Mouse (Mus musculus) forebrain, embryonic 16.5 days (tissue): ENCODE data around the gene Mrpl49. TPM values are rescaled to one million over a fixed set of nuclear protein-coding genes. Genes with fewer than 3 reads are reported as not detected.
A peak's percentile ranks its signal among the peaks of the same experiment; 100 is the strongest.
"Not testable (repeated sequence)": the region's sequence is repeated elsewhere in the genome, so short reads cannot be mapped to it uniquely, and the experiment has no call there.

ENCODE experiments used
- ATAC-seq: fragments of 200-750 bp; cut with Nextera tagmentation; 2 replicates; pipeline ENCODE4 v1.8.0; 2017; ENCODE audit warnings: mild to moderate bottlenecking, moderate library complexity
- H3K27ac ChIP-seq: fragments of 300-500 bp; sonication (generic); 2 replicates; pipeline ENCODE4 v1.5.1; 2014; ENCODE audit warnings: low read length, control low read depth
- H3K27me3 ChIP-seq: fragments of 300-500 bp; sonication (generic); replicated peaks from 2 replicates; pipeline ENCODE4 v1.6.1; 2014; ENCODE audit warnings: low read length; ENCODE audit not compliant: control insufficient read depth, insufficient read depth
- H3K36me3 ChIP-seq: fragments of 300-500 bp; sonication (generic); 2 replicates; pipeline ENCODE4 v1.6.1; 2014; ENCODE audit not compliant: control insufficient read depth, insufficient read depth
- H3K4me1 ChIP-seq: fragments of 300-500 bp; sonication (generic); replicated peaks from 2 replicates; pipeline ENCODE4 v1.6.1; 2014; ENCODE audit warnings: low read length; ENCODE audit not compliant: control insufficient read depth, insufficient read depth
- H3K4me2 ChIP-seq: fragments of 300-500 bp; sonication (generic); 2 replicates; pipeline ENCODE4 v1.6.1; 2014; ENCODE audit warnings: mild to moderate bottlenecking, low read length, control low read depth
- H3K4me3 ChIP-seq: fragments of 300-500 bp; sonication (generic); replicated peaks from 2 replicates; pipeline ENCODE4 v1.5.1; 2014; ENCODE audit warnings: mild to moderate bottlenecking, low read length, control low read depth
- H3K9ac ChIP-seq: fragments of 300-500 bp; sonication (generic); replicated peaks from 2 replicates; pipeline ENCODE4 v1.6.1; 2014; ENCODE audit warnings: low read depth, low read length, control low read depth
- H3K9me3 ChIP-seq: fragments of 300-500 bp; sonication (generic); 2 replicates; pipeline ENCODE4 v1.6.1; 2016; ENCODE audit warnings: low read length; ENCODE audit not compliant: control insufficient read depth
- WGBS: fragments of 180-500 bp; shearing (Covaris S2); extraction: QIAGEN DNeasy Blood & Tissue Kit; methylation state at CpG from one replicate; pipeline ENCODE4 v1.1.7; 2014; 5-methylcytosine and 5-hydroxymethylcytosine counted together
- polyA plus RNA-seq: library from polyadenylated mRNA; unstranded; fragments of >200 nt; fragmentation: Nextera tagmentation; extraction: Ambion mirVana; gene quantifications from 2 replicates; pipeline ENCODE4 v1.2.1, GENCODE M21; 2015

Mrpl49 gene
- polyA plus RNA-seq, 1 experiment from 2014 or later, result 65.0 TPM

- peaks cover 19% of the 10 kb centered on the region for H3K4me1 ChIP-seq
- H3K27ac ChIP-seq, result peak overlapping the region; percentile 100
- H3K4me3 ChIP-seq, result peak overlapping the region; percentile 80
- no peaks in the 10 kb centered on the region for H3K9me3 ChIP-seq
- 19% methylated on average over 20 of the region's 20 CpGs for WGBS
- peak; percentile 36 for ATAC-seq
- peak overlapping the region; percentile 97 for H3K4me2 ChIP-seq
- no peaks in the 10 kb centered on the region for H3K27me3 ChIP-seq
- H3K9ac ChIP-seq, result peak overlapping the region; percentile 92
- peaks cover 12% of the 10 kb centered on the region for H3K36me3 ChIP-seq
These were observed 12.0 kb downstream of the Mrpl49 start for GRCm38 (mm10) chr19:6045366-6046293.

GRCm38 (mm10) chr19:6044102-6044501 lies 13.5 kb downstream of the Mrpl49 start:
- H3K4me1 ChIP-seq, result peaks cover 19% of the 10 kb centered on the region
- H3K27ac ChIP-seq, H3K4me3 ChIP-seq, H3K9ac ChIP-seq, H3K9me3 ChIP-seq, ATAC-seq, H3K27me3 ChIP-seq, H3K36me3 ChIP-seq, H3K4me2 ChIP-seq: not testable (repeated sequence)
- WGBS, result 55% methylated on average over 4 of the region's 4 CpGs

- Histone ChIP-seq H3K36me3 (no peaks in the 10 kb centered on the region), H3K4me3 (no peak overlapping the region), H3K9ac (no peak overlapping the region), H3K4me2 (no peak overlapping the region), H3K4me1 (peaks cover 10% of the 10 kb centered on the region), H3K27ac (no peak overlapping the region), H3K9me3 (no peaks in the 10 kb centered on the region), H3K27me3 (no peaks in the 10 kb centered on the region)
- WGBS, result 85% methylated on average over 9 of the region's 9 CpGs
- no peak for ATAC-seq
These were observed 15.3 kb downstream of the Mrpl49 start for GRCm38 (mm10) chr19:6042293-6042692.

- Histone ChIP-seq H3K4me1 (peaks cover under 1% of the 10 kb centered on the region), H3K9ac (no peak overlapping the region), H3K9me3 (no peaks in the 10 kb centered on the region), H3K36me3 (no peaks in the 10 kb centered on the region), H3K27me3 (no peaks in the 10 kb centered on the region), H3K4me3 (no peak overlapping the region), H3K27ac (no peak overlapping the region), H3K4me2 (no peak overlapping the region)
- no peak for ATAC-seq
These were observed 17.6 kb downstream of the Mrpl49 start for GRCm38 (mm10) chr19:6040002-6040401.

GRCm38 (mm10) chr19:6038326-6038725 lies 19.3 kb downstream of the Mrpl49 start:
- Histone ChIP-seq H3K4me3 (no peak overlapping the region), H3K27ac (no peak overlapping the region), H3K4me2 (no peak overlapping the region), H3K4me1 (no peaks in the 10 kb centered on the region), H3K27me3 (no peaks in the 10 kb centered on the region), H3K36me3 (no peaks in the 10 kb centered on the region), H3K9ac (no peak overlapping the region), H3K9me3 (no peaks in the 10 kb centered on the region)
- ATAC-seq, result no peak
- 78% methylated on average over 7 of the region's 7 CpGs for WGBS

- no peak for ATAC-seq
These were observed 19.9 kb downstream of the Mrpl49 start for GRCm38 (mm10) chr19:6037695-6038094.

GRCm38 (mm10) chr19:6035966-6036585 lies 21.5 kb downstream of the Mrpl49 start:
- Histone ChIP-seq H3K9me3 (no peaks in the 10 kb centered on the region), H3K27ac (no peak overlapping the region), H3K4me1 (no peaks in the 10 kb centered on the region), H3K4me3 (no peak overlapping the region), H3K36me3 (no peaks in the 10 kb centered on the region), H3K27me3 (no peaks in the 10 kb centered on the region), H3K9ac (no peak overlapping the region), H3K4me2 (no peak overlapping the region)
- no peak for ATAC-seq
- WGBS, result 81% methylated on average over 9 of the region's 9 CpGs

More at GRCm38 (mm10) chr19:6037695-6038094, 19.9 kb downstream of the Mrpl49 start:
- H3K4me3 ChIP-seq, result no peak overlapping the region
- no peaks in the 10 kb centered on the region for H3K4me1 ChIP-seq
- H3K9me3 ChIP-seq, result no peaks in the 10 kb centered on the region
- no peak overlapping the region for H3K9ac ChIP-seq
- H3K36me3 ChIP-seq, result no peaks in the 10 kb centered on the region
- no peak overlapping the region for H3K27ac ChIP-seq
- no peak overlapping the region for H3K4me2 ChIP-seq
- no peaks in the 10 kb centered on the region for H3K27me3 ChIP-seq

GRCm38 (mm10) chr19:6030520-6031280 lies 26.9 kb downstream of the Mrpl49 start:
- no peak for ATAC-seq
- no peak overlapping the region for H3K27ac ChIP-seq
- WGBS, result 80% methylated on average over 14 of the region's 14 CpGs
- H3K4me1 ChIP-seq, result no peaks in the 10 kb centered on the region
- H3K9ac ChIP-seq, result no peak overlapping the region
- H3K27me3 ChIP-seq, result no peaks in the 10 kb centered on the region
- H3K9me3 ChIP-seq, result no peaks in the 10 kb centered on the region
- H3K4me2 ChIP-seq, result no peak overlapping the region
- H3K36me3 ChIP-seq, result no peaks in the 10 kb centered on the region
- H3K4me3 ChIP-seq, result no peak overlapping the region

GRCm38 (mm10) chr19:6029426-6029825 lies 28.2 kb downstream of the Mrpl49 start:
- Histone ChIP-seq H3K27ac (no peak overlapping the region), H3K36me3 (no peaks in the 10 kb centered on the region), H3K4me2 (no peak overlapping the region), H3K9ac (no peak overlapping the region), H3K9me3 (no peaks in the 10 kb centered on the region), H3K4me1 (no peaks in the 10 kb centered on the region), H3K4me3 (no peak overlapping the region), H3K27me3 (no peaks in the 10 kb centered on the region)
- 84% methylated on average over 9 of the region's 9 CpGs for WGBS
- no peak for ATAC-seq
